Mouse (Mus musculus) kidney, adult 9 months (tissue): ENCODE measurements at regions not wholly inside any gene's neighbourhood (a gene's known extent, or its start where the extent isn't known, plus 50 kb on each side); places are given as distances from the start of the nearest gene placed in this dataset.

Experiments used
- DNase-seq: peaks from one replicate; pipeline ENCODE4 v3.0.0; 2022

DNA sequence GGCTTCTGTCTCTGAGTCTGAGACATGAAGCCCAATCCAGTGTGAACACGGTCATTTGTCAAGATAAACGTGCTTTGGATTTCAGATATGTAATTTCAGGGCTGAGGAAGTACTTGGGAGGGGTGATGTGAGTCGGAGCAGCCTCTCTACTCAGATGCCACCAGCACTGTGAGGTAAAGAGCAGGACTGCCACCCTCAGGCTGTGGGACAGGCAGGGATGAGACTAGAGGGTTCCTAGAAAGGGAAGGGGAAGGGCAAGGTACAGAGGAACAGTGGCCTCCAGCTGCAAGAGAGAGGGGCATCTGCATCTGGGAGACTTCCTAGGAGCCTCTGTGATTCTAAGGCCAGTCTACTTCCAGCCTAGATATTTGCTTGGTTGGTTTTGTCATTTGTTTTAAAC is 78.7 kb upstream of the Csrp2 start:
- no peak for DNase-seq

- no peak for DNase-seq
Observed at GRCm38 (mm10) chr10:110841670-110842069, 77.9 kb upstream of the Csrp2 start.

DNA sequence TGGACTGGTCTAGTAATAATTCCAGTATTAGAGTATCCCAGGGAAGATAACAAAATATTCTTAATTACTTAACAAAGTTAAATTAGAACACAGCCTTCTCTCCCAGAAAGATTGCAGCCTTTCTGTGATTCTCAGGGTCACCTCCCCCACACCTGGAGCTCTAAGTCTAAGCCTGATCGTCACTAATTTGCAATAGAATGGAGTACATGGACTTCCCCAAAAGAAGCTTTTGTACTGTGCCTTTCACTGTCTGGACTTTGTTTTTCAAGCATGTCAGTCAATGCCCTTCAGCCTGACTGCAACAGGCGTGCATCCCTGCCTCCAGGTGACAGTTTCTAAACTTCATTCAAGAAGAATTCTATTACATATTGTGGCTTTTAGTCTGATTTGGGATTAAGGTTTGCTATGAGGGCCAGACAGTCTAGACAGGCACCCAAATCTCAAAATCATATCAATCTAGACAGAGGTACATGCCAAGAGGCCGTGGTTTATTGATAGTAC is 64.9 kb upstream of the Csrp2 start:
- peak; percentile 20 for DNase-seq

DNA sequence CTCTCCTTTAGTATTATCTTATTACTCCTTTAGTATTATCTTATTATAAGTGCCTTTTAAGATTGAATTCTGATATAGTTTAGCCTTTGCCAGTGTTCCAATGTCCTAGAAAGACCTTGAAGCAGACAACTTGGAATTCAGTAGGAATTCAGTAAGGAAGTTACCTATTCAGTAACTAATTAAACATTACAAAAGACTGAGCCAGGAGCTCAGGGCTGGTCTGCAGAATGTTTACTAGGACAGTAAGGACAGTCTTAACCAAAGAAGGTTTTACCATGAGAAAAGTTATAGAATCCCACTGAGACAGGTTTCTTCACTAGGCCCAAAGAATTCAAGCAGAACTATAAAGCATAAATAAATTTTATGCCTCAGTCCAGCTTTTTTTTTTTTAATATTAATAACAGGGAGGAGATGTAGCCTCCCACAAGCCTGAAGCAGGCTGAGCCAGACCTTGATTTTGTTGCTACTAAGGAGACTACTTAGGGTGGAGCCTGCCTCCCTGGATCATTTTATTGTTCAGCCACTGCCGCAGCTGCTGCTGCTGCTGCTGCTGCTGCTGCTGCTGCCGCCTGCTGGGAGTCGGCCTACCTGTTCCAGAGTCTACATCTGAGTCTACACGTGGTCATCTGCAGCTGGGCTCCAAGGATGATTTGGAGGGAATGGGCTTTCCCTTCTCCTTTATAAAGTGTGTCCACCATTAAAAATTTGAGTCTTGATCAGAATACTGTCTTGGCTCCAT is 63.8 kb upstream of the Csrp2 start:
- DNase-seq = peak; percentile 71

DNA sequence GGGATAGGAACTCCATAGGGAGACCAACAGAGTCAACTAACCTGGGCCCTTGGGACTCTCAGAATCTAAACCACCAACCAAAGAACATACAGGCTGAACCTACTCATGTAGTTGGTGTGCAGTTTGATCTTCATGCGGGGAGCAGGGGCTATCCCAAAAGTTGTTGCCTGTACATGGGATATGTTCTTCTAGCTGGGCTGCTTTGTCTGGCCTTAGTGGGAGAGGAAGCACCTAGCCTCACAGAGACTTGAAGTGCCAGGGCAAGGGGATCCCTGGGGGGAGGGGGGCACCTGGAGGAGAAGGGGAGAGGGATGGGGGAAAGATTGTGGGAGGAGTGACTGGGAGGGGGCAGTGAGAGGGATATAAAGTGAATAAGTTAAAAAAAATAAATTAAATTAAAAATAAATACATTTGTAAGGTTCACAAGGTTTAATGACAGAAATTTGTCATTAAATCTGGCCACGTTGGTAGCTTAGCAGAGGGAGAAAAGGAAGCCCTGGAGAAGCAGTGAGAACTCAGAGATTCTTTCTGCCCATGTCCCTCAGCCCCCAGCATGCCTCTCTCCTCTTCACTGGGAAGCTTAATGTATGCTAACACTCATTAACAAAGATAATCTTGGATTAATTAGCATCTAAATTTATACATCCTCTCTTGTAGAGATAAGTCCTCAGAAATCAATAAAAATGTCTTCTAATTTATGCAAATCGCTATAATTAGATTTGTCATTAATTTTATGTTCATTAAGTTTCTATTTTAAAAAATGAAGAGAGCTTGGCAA is 62.1 kb upstream of the Csrp2 start:
- no peak for DNase-seq

GRCm38 (mm10) chr10:110858098-110858360 is 61.6 kb upstream of the Csrp2 start:
- DNase-seq = no peak

DNA sequence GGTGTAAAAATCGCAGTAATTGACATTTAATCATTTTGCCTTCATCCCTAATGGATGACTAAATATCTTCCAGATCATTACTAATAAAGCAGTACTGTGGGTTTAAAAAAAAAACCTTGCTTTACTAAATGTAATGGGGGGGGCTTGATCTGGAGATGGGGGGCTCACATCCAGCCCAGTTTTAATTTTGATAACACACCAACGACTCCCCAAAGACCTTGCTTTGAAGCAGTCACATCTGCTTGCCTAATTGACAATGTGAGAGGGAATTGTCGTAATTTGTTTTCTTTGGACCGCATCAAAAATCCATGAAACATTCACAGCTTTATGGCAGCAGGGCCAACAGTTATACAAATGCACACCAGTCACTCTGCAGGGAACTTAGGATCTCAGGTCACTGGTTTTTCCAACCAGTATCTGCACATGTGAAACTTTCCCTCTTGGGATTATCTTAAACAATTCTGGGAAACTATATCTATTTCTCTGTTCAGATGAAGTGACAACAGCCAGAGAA is 61.1 kb upstream of the Csrp2 start:
- DNase-seq = peak; percentile 19

DNA sequence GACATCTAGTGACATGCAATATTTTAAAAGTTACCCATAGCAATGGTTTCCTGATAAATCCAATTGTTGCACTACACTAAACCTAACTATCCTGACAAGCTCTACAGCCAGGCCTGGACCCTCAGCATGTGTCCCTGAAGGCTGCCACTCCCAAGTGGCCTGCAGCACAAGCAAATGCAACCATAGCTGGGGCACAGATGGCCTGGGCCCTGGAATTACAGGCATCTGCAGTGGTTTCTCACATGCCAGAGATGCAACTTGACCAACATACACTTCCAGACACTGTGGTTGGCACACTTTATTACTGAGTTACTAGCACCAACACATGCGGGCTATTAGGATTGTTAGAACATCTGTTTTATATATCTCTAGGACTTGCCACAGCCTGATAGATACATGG is 60.3 kb upstream of the Csrp2 start:
- DNase-seq = no peak
